Mouse (Mus musculus) testis, postnatal 14 days (tissue): ENCODE results near the gene Siah1b.

ENCODE experiments used
- DNase-seq: peaks from one replicate; pipeline ENCODE4 v3.0.0; 2021; ENCODE audit warnings: low spot score

Gene Siah1b

GRCm38 (mm10) chrX:164032526-164032925, 43.8 kb downstream of the Siah1b start:
- no peak for DNase-seq

- DNase-seq, result peak; percentile 90
These were observed 48.5 kb downstream of the Siah1b start, which contains the start of gene Car5b for GRCm38 (mm10) chrX:164027607-164028289. TSS of gene Car5b (minus strand) at chrX:164027997.
